Mouse (Mus musculus) intestine, embryonic 15.5 days (tissue): ENCODE measurements around the gene Hmgcs1. TPM values are rescaled to one million over a fixed set of nuclear protein-coding genes. Genes with fewer than 3 reads are reported as not detected.
A peak's percentile ranks its signal among the peaks of the same experiment; 100 is the strongest.
"Not testable (repeated sequence)": the region's sequence is repeated elsewhere in the genome, so short reads cannot be mapped to it uniquely, and the experiment has no call there.

ENCODE experiments used
- ATAC-seq: fragments of 200-750 bp; cut with Nextera tagmentation; 2 replicates; pipeline ENCODE4 v1.8.0; 2017; ENCODE audit warnings: moderate TSS enrichment, moderate library complexity
- H3K27ac ChIP-seq: fragments of 300-500 bp; sonication (generic); 2 replicates; pipeline ENCODE4 v1.5.1; 2015; ENCODE audit warnings: mild to moderate bottlenecking, inconsistent platforms
- H3K27me3 ChIP-seq: fragments of 300-500 bp; sonication (generic); replicated peaks from 2 replicates; pipeline ENCODE4 v1.6.1; 2015; ENCODE audit warnings: inconsistent platforms
- H3K36me3 ChIP-seq: fragments of 300-500 bp; sonication (generic); 2 replicates; pipeline ENCODE4 v1.6.1; 2015; ENCODE audit warnings: inconsistent platforms
- H3K4me1 ChIP-seq: fragments of 300-500 bp; sonication (generic); replicated peaks from 2 replicates; pipeline ENCODE4 v1.6.1; 2015; ENCODE audit warnings: inconsistent platforms
- H3K4me2 ChIP-seq: fragments of 300-500 bp; sonication (generic); replicated peaks from 2 replicates; pipeline ENCODE4 v1.6.1; 2015; ENCODE audit warnings: mild to moderate bottlenecking, inconsistent platforms
- H3K4me3 ChIP-seq: fragments of 300-500 bp; sonication (generic); replicated peaks from 2 replicates; pipeline ENCODE4 v1.5.1; 2015; ENCODE audit warnings: inconsistent platforms
- H3K9ac ChIP-seq: fragments of 300-500 bp; sonication (generic); 2 replicates; pipeline ENCODE4 v1.6.1; 2015; ENCODE audit warnings: inconsistent platforms
- H3K9me3 ChIP-seq: fragments of 300-500 bp; sonication (generic); 2 replicates; pipeline ENCODE4 v1.6.1; 2016; ENCODE audit warnings: inconsistent platforms
- WGBS: fragments of 180-500 bp; shearing (Covaris S2); methylation state at CpG from one replicate; pipeline ENCODE4 v1.1.7; 2015; 5-methylcytosine and 5-hydroxymethylcytosine counted together
- polyA plus RNA-seq: library from polyadenylated mRNA; unstranded; fragments of >200 nt; fragmentation: Nextera tagmentation; extraction: Ambion mirVana; gene quantifications from 2 replicates; pipeline ENCODE4 v1.2.1, GENCODE M21; 2015

The Hmgcs1 gene
- polyA plus RNA-seq, result 235 and 254 TPM in 2 replicates

DNA sequence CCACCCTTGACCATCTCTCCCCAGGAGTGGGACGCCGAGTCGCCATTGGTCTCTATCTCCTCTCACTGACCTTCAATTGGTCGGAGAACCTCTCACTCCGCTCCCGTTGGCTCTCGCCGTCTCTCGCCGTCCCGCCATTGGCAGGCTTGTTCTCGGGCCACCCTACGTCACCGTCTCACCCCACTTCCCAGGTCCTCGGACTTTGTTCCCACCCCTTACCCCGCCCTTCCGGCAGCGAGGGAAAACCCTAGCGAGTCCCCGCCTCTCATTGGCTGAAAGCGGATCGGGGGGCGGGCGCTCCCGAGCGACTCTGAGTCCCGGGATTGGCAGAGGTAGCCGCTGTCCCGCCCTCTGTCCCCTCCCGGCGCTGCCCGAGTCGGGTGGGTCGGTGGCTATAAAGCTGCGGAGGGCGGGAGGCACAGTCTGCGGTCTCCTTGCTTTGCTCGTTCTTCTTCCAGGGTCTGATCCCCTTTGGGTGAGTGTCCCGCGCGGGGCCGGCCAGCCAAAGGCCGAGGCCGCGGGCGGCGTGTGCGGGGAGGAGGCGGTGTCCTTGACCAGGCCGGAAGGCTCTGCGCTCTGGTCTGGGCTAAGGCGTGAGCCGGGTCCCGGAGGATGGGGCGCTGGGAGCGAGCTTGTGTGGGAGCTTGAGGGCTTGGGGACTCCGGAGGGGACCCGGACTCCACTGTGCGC lies at the start of gene Hmgcs1:
TSS of gene Hmgcs1 (plus strand) at position 341 of the 690 bp plus-strand sequence.
- Histone ChIP-seq H3K9me3 (no peaks in the 10 kb centered on the region), H3K4me3 (peak within 1 kb of the TSS; percentile 87), H3K4me2 (peak within 1 kb of the TSS; percentile 72), H3K27me3 (no peaks in the 10 kb centered on the region), H3K27ac (peak within 1 kb of the TSS; percentile 98), H3K4me1 (peaks cover 11% of the 10 kb centered on the region), H3K9ac (peak within 1 kb of the TSS; percentile 95), H3K36me3 (0 out of 2 replicates have a peak, but pooled peaks cover 6% of the 10 kb centered on the region)
- ATAC-seq, result peak; percentile 98
- WGBS, result under 1% methylated on average over 59 of the region's 59 CpGs

DNA sequence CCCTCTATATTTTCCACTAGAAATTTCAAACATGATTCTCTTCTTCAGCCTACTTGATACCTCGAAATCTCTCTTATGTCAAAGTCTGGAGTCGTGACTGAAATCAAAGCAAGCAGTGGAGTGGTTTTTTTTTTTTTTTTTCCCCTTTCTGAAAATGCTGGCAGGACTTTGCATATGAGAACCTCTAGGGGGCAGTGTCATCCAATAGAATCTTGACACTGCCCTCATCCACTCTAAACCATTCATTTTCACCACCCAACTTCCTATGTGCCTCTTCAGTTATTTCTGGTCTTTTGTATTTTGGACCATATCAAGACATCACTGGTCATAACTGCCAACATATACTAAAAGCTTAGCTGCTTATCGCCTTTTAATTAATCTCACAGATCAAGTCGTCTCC lies 49.7 kb upstream of the Hmgcs1 start:
- Histone ChIP-seq H3K27me3 (no peaks in the 10 kb centered on the region; the same call in 1 of the 2 replicates), H3K36me3 (no peaks in the 10 kb centered on the region), H3K9me3 (no peaks in the 10 kb centered on the region), H3K9ac (no peak overlapping the region), H3K27ac (no peak overlapping the region), H3K4me1 (no peaks in the 10 kb centered on the region), H3K4me2 (no peak overlapping the region), H3K4me3 (no peak overlapping the region)
- ATAC-seq, result no peak
- 43% methylated on average over 4 of the region's 4 CpGs for WGBS

DNA sequence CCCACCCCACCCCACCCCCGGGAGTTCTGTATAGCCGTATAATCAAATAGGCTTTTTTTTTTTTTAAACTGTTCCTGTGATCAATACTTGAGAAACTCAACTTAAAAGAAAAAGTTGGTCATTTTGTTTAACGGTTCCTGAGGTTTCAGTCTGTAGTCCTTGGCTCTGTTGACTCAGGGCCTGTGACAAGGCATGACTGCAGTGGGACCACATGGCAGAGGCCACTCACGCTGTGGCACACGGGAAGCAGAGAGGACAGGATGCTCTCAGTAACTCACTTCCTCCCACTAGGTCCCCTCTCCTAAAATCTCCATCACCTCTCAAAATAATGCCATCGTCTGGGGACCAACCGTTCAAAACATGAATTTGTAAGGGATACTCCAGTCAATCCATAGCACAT lies 49.0 kb upstream of the Hmgcs1 start:
- H3K36me3 ChIP-seq, result no peaks in the 10 kb centered on the region
- no peak overlapping the region for H3K4me2 ChIP-seq
- H3K4me1 ChIP-seq, result no peaks in the 10 kb centered on the region
- H3K9me3 ChIP-seq, result no peaks in the 10 kb centered on the region
- ATAC-seq, result no peak
- 68% methylated on average over 7 of the region's 7 CpGs for WGBS
- no peak overlapping the region for H3K4me3 ChIP-seq
- no peaks in the 10 kb centered on the region for H3K27me3 ChIP-seq
- H3K27ac ChIP-seq, result no peak overlapping the region
- no peak overlapping the region for H3K9ac ChIP-seq

DNA sequence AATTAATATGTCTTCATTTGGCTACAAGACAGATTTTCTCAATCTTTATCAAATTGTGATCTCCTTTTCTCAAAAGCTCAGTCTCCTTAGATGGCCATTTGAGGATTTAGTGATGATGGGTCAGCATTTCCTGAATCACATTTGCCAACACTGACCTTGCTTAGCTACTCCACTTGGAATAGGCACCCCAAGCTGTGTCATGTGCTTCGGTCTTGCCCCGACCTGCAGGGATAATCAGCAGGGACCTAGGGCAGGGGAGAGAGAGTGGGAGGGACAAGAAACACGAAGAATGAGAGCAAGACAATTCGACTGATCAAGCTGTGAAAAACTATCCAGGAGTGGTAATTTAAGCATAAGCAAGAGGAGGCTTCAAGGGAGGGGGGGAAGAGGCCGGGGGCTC lies 45.4 kb upstream of the Hmgcs1 start:
- no peaks in the 10 kb centered on the region for H3K9me3 ChIP-seq
- no peak overlapping the region for H3K9ac ChIP-seq
- no peaks in the 10 kb centered on the region for H3K4me1 ChIP-seq
- H3K27ac ChIP-seq, result no peak overlapping the region
- 64% methylated on average over 5 of the region's 5 CpGs for WGBS
- no peak overlapping the region for H3K4me3 ChIP-seq
- ATAC-seq, result no peak
- no peaks in the 10 kb centered on the region for H3K27me3 ChIP-seq
- H3K36me3 ChIP-seq, result no peaks in the 10 kb centered on the region
- H3K4me2 ChIP-seq, result no peak overlapping the region

DNA sequence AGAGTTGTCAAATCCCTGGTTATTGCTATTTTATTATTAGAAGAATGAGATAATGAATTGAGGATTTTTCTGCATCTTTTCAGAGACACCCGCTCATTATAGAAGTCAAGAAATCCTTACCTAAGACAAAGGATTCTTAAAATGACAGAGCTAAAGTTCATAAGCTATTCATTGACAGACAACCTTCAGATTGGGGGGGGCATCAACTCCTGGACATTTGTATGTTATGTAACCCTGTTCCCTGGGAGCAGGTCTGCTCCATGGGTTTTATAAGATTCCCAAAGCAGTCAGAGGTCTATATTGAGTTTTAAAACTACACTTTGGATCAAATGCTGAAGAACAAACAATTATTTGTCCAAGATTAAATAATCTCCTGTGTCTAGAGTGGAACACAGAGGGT lies 43.7 kb upstream of the Hmgcs1 start:
- Histone ChIP-seq H3K4me3 (no peak overlapping the region), H3K4me1 (no peaks in the 10 kb centered on the region), H3K9me3 (no peaks in the 10 kb centered on the region), H3K27ac (no peak overlapping the region), H3K9ac (no peak overlapping the region), H3K36me3 (no peaks in the 10 kb centered on the region), H3K27me3 (no peaks in the 10 kb centered on the region), H3K4me2 (no peak overlapping the region)
- WGBS, result 95% methylated on average over 1 of the region's 1 CpGs
- no peak for ATAC-seq

DNA sequence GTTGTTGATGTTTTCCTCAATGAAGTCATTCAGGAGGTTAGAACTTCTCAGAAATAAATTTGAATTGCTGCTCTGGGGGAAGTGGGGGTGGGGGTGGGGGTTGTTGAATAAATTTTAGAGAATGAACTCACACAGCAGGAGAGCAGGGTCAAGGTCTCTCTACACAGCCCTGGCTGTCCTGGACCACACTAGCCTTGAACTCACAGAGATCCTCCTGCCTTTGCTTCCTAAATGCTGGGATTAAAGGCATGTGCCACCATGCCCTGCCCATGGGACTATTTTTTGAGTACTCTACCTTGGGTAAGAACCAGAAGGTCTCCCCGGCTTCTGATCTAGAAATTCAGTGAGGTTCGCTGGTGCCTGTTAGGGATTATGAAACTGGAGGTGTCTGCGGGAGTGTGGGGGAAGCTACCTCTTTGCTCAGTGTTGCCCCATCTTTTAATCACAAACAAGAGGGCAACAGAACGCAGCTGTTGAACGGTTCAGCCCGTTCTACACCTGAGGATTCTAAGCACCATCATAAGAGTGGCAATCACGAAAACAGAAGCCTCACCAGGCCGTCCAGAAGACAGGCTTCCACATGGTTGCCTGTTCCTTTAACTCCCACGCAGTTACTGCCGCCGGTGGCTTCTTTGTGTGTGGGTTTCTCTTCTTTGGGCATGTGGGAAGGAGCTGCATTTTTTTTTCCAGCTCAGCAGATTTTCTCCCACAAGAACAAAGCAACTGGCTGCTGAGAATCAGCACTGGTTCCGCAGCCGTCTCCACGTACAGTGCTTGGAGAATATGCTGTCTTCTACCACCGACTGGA lies 41.1 kb upstream of the Hmgcs1 start:
- no peak overlapping the region for H3K4me2 ChIP-seq
- no peak for ATAC-seq
- no peaks in the 10 kb centered on the region for H3K27me3 ChIP-seq
- H3K4me3 ChIP-seq, result no peak overlapping the region
- H3K4me1 ChIP-seq, result no peaks in the 10 kb centered on the region
- H3K9me3 ChIP-seq, result no peaks in the 10 kb centered on the region
- no peak overlapping the region for H3K9ac ChIP-seq
- no peak overlapping the region for H3K27ac ChIP-seq
- 67% methylated on average over 15 of the region's 15 CpGs for WGBS
- H3K36me3 ChIP-seq, result no peaks in the 10 kb centered on the region

DNA sequence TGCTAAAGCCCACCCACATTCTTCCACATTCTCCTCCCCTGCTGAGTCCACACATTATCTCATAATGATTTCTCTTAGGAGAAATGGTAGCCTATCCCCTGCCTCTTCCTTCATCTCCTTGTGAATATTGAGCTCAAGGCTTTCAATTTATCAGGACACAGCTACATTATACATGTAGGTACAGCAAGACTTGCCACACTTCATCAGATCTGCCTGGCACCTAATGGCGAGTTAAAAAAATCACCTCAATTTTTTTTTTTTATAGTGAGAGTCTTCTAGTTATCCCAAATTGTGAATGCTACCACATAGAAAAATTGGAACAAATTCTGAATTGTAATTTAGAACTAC lies 40.5 kb upstream of the Hmgcs1 start:
- no peaks in the 10 kb centered on the region for H3K27me3 ChIP-seq
- ATAC-seq, result no peak
- 90% methylated on average over 1 of the region's 1 CpGs for WGBS
- H3K4me1 ChIP-seq, result no peaks in the 10 kb centered on the region
- no peak overlapping the region for H3K4me3 ChIP-seq
- no peak overlapping the region for H3K9ac ChIP-seq
- no peaks in the 10 kb centered on the region for H3K9me3 ChIP-seq
- no peaks in the 10 kb centered on the region for H3K36me3 ChIP-seq
- no peak overlapping the region for H3K27ac ChIP-seq
- H3K4me2 ChIP-seq, result no peak overlapping the region

DNA sequence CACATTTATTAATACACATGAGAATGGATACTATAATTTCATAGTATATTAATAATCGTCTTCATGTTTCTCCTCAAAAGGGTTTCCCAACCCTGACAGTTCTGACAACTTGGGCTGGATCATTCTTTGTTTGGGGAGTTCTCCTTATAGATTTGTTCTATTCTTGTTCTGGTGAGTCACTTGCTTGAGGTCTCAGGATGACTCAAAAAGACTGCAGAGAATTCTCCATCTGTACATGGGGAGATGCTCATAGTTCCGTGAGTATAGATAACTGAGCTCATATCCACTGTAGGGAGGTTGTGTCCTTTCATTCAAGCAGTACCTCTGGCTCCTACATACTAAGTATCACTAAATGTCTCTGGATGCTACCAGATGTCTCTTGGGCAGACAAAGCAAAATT lies 35.4 kb upstream of the Hmgcs1 start:
- Histone ChIP-seq H3K4me2 (no peak overlapping the region), H3K9me3 (no peaks in the 10 kb centered on the region), H3K27me3 (no peaks in the 10 kb centered on the region), H3K27ac (no peak overlapping the region), H3K36me3 (no peaks in the 10 kb centered on the region), H3K9ac (no peak overlapping the region), H3K4me1 (no peaks in the 10 kb centered on the region), H3K4me3 (no peak overlapping the region)
- ATAC-seq, result no peak
- 92% methylated on average over 2 of the region's 2 CpGs for WGBS

DNA sequence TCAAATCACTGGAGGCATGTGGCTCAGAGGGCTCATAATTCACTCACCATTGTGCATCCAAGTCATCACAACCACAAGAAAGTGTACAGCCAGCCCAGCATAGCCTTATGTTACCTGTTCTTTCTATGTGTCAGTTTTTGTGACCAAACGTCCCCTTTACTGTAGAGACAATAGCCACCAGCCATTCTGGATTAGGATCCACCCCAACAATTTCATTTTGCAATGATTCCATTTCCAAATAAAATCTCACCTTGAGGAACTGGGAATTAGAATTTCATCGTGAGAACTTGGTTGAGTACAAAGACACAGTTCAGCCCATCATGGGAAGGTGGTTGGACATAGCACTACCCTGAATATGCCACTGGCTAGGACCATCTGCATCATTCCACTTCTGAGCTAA lies 33.9 kb upstream of the Hmgcs1 start:
- H3K36me3 ChIP-seq, result no peaks in the 10 kb centered on the region
- 77% methylated on average over 2 of the region's 2 CpGs for WGBS

DNA sequence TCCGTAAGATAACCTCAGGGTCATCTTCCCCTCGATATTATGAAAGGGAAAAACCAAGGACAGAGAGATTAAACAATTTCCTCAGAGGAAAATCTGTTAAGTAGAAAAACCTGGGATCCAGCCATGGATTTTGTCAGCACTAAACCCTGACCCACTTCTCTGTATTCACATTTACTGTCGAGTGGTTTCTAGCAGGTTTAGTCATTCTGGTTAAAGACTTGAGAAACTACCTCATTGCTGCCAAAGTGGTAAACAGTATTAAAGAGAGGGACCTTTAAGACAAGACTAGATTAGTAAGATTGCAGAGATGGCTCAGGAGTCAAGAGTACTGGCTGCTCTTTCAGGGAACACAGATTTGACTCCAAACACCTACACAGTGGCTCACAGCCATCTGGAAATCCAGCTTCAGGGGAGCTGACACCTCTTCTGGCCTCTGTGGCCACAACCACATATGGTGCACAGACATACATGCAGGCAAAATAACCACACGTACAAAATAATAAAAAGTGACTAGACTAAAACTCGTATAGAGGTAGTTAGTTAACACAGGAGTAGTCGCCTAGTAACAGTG lies 33.2 kb upstream of the Hmgcs1 start:
- H3K27me3 ChIP-seq, result no peaks in the 10 kb centered on the region

More for the DNA sequence above, 33.9 kb upstream of the Hmgcs1 start:
- Histone ChIP-seq H3K4me1 (no peaks in the 10 kb centered on the region), H3K27me3 (no peaks in the 10 kb centered on the region), H3K9ac (no peak overlapping the region), H3K4me3 (no peak overlapping the region), H3K4me2 (no peak overlapping the region), H3K9me3 (no peaks in the 10 kb centered on the region), H3K27ac (no peak overlapping the region)
- ATAC-seq, result no peak

DNA sequence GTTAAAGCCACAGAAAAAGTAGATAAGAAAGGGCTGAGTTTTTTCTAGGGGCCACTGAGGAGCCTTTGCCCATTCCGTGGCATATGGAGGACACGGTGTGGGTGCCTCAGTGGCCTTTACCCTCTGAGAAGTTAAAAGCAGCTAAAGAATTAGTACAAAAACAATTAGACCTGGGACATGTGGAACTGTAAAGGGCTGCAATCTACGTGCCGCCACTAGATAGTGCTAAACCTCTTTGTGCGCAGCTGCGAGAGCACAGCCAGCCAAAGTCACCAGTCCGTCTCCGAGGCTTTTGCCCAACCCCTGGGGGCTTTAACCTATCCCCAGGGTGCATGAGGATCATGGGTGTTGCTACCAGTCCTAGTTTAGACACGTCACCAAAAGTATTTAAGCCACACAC lies 28.8 kb upstream of the Hmgcs1 start:
- H3K27ac ChIP-seq, result not testable (repeated sequence)

More for the DNA sequence above, 33.2 kb upstream of the Hmgcs1 start:
- Histone ChIP-seq H3K27ac (no peak overlapping the region), H3K4me1 (no peaks in the 10 kb centered on the region), H3K9ac (no peak overlapping the region), H3K4me3 (no peak overlapping the region), H3K4me2 (no peak overlapping the region), H3K9me3 (no peaks in the 10 kb centered on the region), H3K36me3 (no peaks in the 10 kb centered on the region)
- ATAC-seq, result no peak
- WGBS, result 82% methylated on average over 6 of the region's 6 CpGs

DNA sequence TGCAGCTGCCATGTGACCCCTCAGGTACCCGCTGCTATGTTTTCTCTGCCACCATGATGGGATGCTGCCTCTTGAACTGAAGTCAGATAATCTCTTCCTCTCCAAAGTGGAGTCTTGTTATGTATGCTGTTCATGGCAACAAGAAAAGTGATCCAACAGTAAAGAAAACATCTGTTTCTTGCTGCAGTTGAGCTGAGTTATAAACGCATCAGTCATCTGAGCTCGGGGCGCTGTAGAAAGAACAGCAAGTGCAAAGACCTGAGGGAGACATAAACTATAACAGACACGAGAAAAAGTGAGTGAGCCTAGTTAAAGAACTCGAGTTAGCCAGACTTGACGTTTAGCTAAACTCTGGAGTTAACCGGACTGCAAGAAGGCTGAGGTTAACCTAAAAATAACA lies 11.4 kb upstream of the Hmgcs1 start:
- Histone ChIP-seq H3K9me3 (no peaks in the 10 kb centered on the region), H3K9ac (no peak overlapping the region), H3K4me1 (no peaks in the 10 kb centered on the region), H3K4me2 (no peak overlapping the region), H3K36me3 (no peaks in the 10 kb centered on the region), H3K27ac (no peak overlapping the region), H3K27me3 (no peaks in the 10 kb centered on the region), H3K4me3 (no peak overlapping the region)
- 55% methylated on average over 8 of the region's 8 CpGs for WGBS
- no peak for ATAC-seq

More for the DNA sequence above, 28.8 kb upstream of the Hmgcs1 start:
- not testable (repeated sequence) for H3K4me1 ChIP-seq, H3K9me3 ChIP-seq, ATAC-seq, H3K9ac ChIP-seq, H3K4me2 ChIP-seq, H3K4me3 ChIP-seq, H3K27me3 ChIP-seq, H3K36me3 ChIP-seq
- 91% methylated on average over 6 of the region's 9 CpGs for WGBS
